Comparison of ENCODE assay signal across 20 mouse cellular contexts in genomic region chr6:120581748-120582147, GRCm38 (mm10). TPM values are rescaled to one million over a fixed set of nuclear protein-coding genes. Genes with fewer than 3 reads are reported as not detected.
DNase-seq lines count a peak whose midpoint lies in the region; ATAC-seq and TF ChIP-seq lines count a peak whose summit lies in the region.
"Had no signal": no experiment of that assay in that cellular context is flagged by ENCODE, and none has a peak within 500 bp of the region (broad histone marks: within the 10 kb centered on the region; RNA-seq: fewer than 3 reads in every experiment).

No protein-coding gene starts in this region.

- no peak overlapping the region for H3K27ac ChIP-seq in liver, adult 2 months (replicated peaks; ENCODE audit: insufficient read depth, low read depth, low read length)
- no peak overlapping the region for H3K27ac ChIP-seq in liver, embryonic 11.5 days (ENCODE audit: low read depth, low read length)
- H3K27ac ChIP-seq in limb, embryonic 12.5 days = peak overlapping the region; percentile 86

- H3K4me1 ChIP-seq in liver, adult 2 months (ENCODE audit: control insufficient read depth, insufficient read depth, low read length) = peaks cover 6% of the 10 kb centered on the region
- peaks cover 19% of the 10 kb centered on the region for H3K4me1 ChIP-seq in liver, embryonic 11.5 days (replicated peaks; ENCODE audit: control insufficient read depth, insufficient read depth, low read length)
- peaks cover 31% of the 10 kb centered on the region for H3K4me1 ChIP-seq in E14TG2a.4 (replicated peaks; ENCODE audit: low read depth, low read length)
- H3K4me1 ChIP-seq in limb, embryonic 12.5 days (replicated peaks) = peaks cover 39% of the 10 kb centered on the region

- TF ChIP-seq POLR2A in liver, adult 2 months (IDR thresholded peaks at IDR 0.05; ENCODE audit: extremely low read depth, insufficient read depth, low read length) = no peak

- DNase-seq in heart, adult 11 months = peak; percentile 79
- no peak for DNase-seq in heart, postnatal 36 days
- no peak for DNase-seq in liver, adult 2 months (ENCODE audit: extremely low read depth, low read depth, low spot score)
- no peak for DNase-seq in liver, embryonic 11.5 days (ENCODE audit: low spot score)
- no peak for DNase-seq in thymus, postnatal 25 days
- DNase-seq: adrenal gland, postnatal 25 days; cerebellum, adult 9-11 months; embryo, embryonic 11 days; gastrocnemius, postnatal 25 days; kidney, adult 11 months; kidney, postnatal 4 days; layer of hippocampus, postnatal 36 days; spleen, adult 18-20 months; thymus, postnatal 36 days had no signal

- H3K9ac ChIP-seq in liver, adult 2 months (ENCODE audit: low read depth, low read length) = no peak overlapping the region
- H3K9ac ChIP-seq in liver, embryonic 11.5 days (ENCODE audit: low read depth, low read length) = no peak overlapping the region
- H3K9ac ChIP-seq in limb, embryonic 12.5 days (replicated peaks) = no peak overlapping the region
- H3K9ac ChIP-seq: heart, embryonic 12.5 days; limb, embryonic 13.5 days had no signal

- no peaks in the 10 kb centered on the region for H3K79me2 ChIP-seq in liver, adult 2 months (ENCODE audit: control insufficient read depth, insufficient read depth, low read length)

- peak; percentile 19; the same call in 1 of the 2 replicates for TF ChIP-seq CTCF in liver, adult 2 months (IDR thresholded peaks at IDR 0.05; ENCODE audit: low read depth, low read length)
- peak; percentile 58 for TF ChIP-seq CTCF in E14TG2a.4 (conservative IDR thresholded peaks at IDR 0.05; ENCODE audit: low read length)

- no peak overlapping the region for H3K4me3 ChIP-seq in liver, adult 2 months (ENCODE audit: insufficient read depth, low read depth, low read length)
- H3K4me3 ChIP-seq in liver, embryonic 11.5 days (ENCODE audit: low read depth, low read length) = no peak overlapping the region
- no peak overlapping the region for H3K4me3 ChIP-seq in E14TG2a.4 (replicated peaks; ENCODE audit: low read length)
- no peak overlapping the region for H3K4me3 ChIP-seq in limb, embryonic 12.5 days (replicated peaks)
- H3K4me3 ChIP-seq: heart, embryonic 12.5 days; limb, embryonic 13.5 days; megakaryocyte, embryonic 14.5 days had no signal

- no peak overlapping the region for H3K4me2 ChIP-seq in liver, embryonic 11.5 days
- H3K4me2 ChIP-seq in limb, embryonic 12.5 days = no peak overlapping the region
- H3K4me2 ChIP-seq: heart, embryonic 12.5 days had no signal

- intact Hi-C loops in heart, postnatal 36 days (cut with DNase I) = loop anchor here (2.0 to 5.0 kb wide), 2 partner anchors 86 to 155 kb away; partner anchors contain the start of gene Cecr2

- no peak for ATAC-seq in liver, embryonic 11.5 days (replicated peaks; ENCODE audit: low FRiP score)
- ATAC-seq in limb, embryonic 12.5 days (ENCODE audit: insufficient number of reproducible peaks, insufficient read depth, low FRiP score, low TSS enrichment, low read depth) = no peak
- ATAC-seq in erythroid progenitor cell, adult 5-6 weeks (replicated peaks; ENCODE audit: low FRiP score, poor library complexity, severe bottlenecking) = no peak

- WGBS in liver, adult 2 months = 97% methylated on average over 2 of the region's 2 CpGs
- WGBS in liver, embryonic 11.5 days = 90% methylated on average over 2 of the region's 2 CpGs
- 82% methylated on average over 2 of the region's 2 CpGs for WGBS in limb, embryonic 12.5 days

- H3K27me3 ChIP-seq in liver, adult 2 months (ENCODE audit: control insufficient read depth, insufficient read depth, low read length) = no peaks in the 10 kb centered on the region
- 0 out of 2 replicates have a peak, but pooled peaks cover 2% of the 10 kb centered on the region for H3K27me3 ChIP-seq in liver, embryonic 11.5 days (replicated peaks; ENCODE audit: control insufficient read depth, insufficient read depth, low read length)
- peaks cover 38% of the 10 kb centered on the region for H3K27me3 ChIP-seq in E14TG2a.4 (ENCODE audit: insufficient read depth, low read length)
- H3K27me3 ChIP-seq in limb, embryonic 12.5 days = no peaks in the 10 kb centered on the region
- H3K27me3 ChIP-seq: limb, embryonic 13.5 days had no signal

- no peaks in the 10 kb centered on the region for H3K9me3 ChIP-seq in liver, embryonic 11.5 days (ENCODE audit: control insufficient read depth, low read length)
- H3K9me3 ChIP-seq in E14TG2a.4 (ENCODE audit: low read length) = no peaks in the 10 kb centered on the region
- H3K9me3 ChIP-seq in limb, embryonic 12.5 days = no peaks in the 10 kb centered on the region
- H3K9me3 ChIP-seq: heart, embryonic 12.5 days; limb, embryonic 13.5 days; megakaryocyte, embryonic 14.5 days had no signal

- no peaks in the 10 kb centered on the region for H3K36me3 ChIP-seq in liver, adult 2 months (ENCODE audit: control insufficient read depth, insufficient read depth, low read length)
- H3K36me3 ChIP-seq in liver, embryonic 11.5 days (ENCODE audit: control insufficient read depth, insufficient read depth, low read length) = no peaks in the 10 kb centered on the region
- no peaks in the 10 kb centered on the region for H3K36me3 ChIP-seq in E14TG2a.4 (ENCODE audit: insufficient read depth, low read length)
- H3K36me3 ChIP-seq in limb, embryonic 12.5 days = no peaks in the 10 kb centered on the region
- H3K36me3 ChIP-seq: heart, embryonic 12.5 days; limb, embryonic 13.5 days had no signal

RNA-seq across cellular contexts. Expression of gene Hdhd5, which starts 50.6 kb away (rescaled TPM):
- 10 to 100 TPM; 17.7 to 22.2 TPM for total RNA-seq in heart, postnatal 36 days (2021)
- 21.1 and 22.3 TPM in 2 replicates for total RNA-seq in liver, adult 2 months (2014; rRNA removed)
- polyA plus RNA-seq in liver, adult 2 months (2012; rRNA removed) = 32.6 and 36.7 TPM in 2 replicates
- polyA plus RNA-seq in liver, embryonic 11.5 days (2014; fragmentation: Nextera tagmentation; extraction: Ambion mirVana) = 19.9 and 20.7 TPM in 2 replicates
- 21.7 and 22.1 TPM in 2 replicates for polyA plus RNA-seq in limb, embryonic 12.5 days (2016; fragmentation: Nextera tagmentation; extraction: Ambion mirVana)
- 2.1 and 4.0 TPM in 2 replicates for total RNA-seq in erythroid progenitor cell, adult 5-6 weeks (2015; ENCODE audit: low replicate concordance)
- total RNA-seq in erythroid progenitor cell, adult 5-6 weeks (2017; ENCODE audit: low replicate concordance) = 3.4 and 9.1 TPM in 2 replicates
